Mouse (Mus musculus) urinary bladder, postnatal 36 days (tissue): ENCODE measurements around the gene Rab31.

Source experiments
- DNase-seq, 2 experiments: peaks; one replicate each; pipeline ENCODE4 v3.0.0; 2022; ENCODE audit warnings: low spot score in 2 of 2, mixed read lengths in 1 of 2

Rab31 gene

DNA sequence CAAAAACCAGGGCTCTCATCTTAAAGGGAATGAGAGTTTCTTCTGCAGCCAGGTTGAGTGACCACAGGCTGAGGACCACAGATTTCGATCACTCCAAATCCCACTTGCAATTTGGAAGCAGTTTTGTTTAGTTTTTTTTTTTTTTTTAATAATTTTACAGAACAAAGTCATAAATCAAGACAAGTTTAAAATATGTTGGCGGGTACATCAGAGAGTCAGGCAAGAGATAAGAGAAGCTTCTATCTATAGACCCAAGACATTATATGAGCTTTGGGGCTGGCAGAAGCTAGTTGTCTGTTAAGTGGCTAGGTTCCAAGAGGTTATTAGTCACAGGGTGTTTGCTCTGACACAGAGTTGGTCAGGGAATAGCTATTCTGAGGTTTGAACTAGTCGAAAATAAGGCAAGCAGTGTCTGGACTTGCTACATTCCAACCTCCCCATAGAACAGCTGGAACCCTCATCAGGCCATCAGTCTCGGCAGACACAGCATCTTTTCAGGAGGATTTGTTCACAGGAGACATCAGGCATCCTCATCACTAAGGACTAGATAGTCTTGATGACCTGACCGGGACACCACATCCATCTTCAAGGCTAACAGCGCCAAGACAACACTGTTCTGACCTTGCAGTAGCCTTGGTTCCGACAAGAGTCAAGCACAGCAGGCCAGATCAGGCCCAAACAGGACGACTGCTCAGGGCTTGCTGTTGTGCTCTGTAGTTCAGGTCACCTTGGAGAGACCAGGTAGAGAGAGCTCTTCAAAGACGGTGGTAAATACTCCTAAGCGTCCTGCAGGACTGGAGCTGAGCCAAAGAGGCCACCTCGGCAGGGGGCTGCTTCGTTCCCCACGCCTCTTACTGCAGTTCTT lies 68.8 kb downstream of the Rab31 start:
- DNase-seq, result no peak

- DNase-seq, result peak; percentile 18 to 61
Observed at GRCm38 (mm10) chr17:65701797-65702566, 70.6 kb downstream of the Rab31 start.

DNA sequence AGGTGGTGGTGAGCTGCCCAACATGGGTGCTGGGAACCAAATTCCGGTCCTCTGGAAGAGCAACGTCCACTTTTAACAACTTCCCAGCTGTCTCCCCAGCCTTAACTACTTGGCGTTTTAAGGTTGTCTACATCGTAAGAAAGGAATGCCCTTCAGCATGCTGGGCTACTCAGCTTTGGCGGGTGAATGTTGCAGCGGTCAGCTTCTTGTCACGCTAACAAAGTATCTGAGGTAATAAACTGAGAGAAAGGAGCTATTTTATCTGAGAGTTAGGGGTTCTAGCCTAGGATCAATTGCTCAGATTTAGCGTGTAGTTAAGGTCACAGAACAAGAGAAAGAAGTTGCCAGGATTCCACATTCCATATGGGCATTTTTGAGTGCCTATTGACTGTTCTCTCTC lies 71.2 kb downstream of the Rab31 start:
- DNase-seq, result no peak

- no peak for DNase-seq
Observed at GRCm38 (mm10) chr17:65700060-65700459, 72.5 kb downstream of the Rab31 start.

- DNase-seq, result no peak
Observed at GRCm38 (mm10) chr17:65697791-65698463, 74.6 kb downstream of the Rab31 start.

- no peak for DNase-seq
Observed at GRCm38 (mm10) chr17:65696939-65697338, 75.6 kb downstream of the Rab31 start.

- DNase-seq, result no peak
Observed at GRCm38 (mm10) chr17:65692276-65692675, 80.3 kb downstream of the Rab31 start.

DNA sequence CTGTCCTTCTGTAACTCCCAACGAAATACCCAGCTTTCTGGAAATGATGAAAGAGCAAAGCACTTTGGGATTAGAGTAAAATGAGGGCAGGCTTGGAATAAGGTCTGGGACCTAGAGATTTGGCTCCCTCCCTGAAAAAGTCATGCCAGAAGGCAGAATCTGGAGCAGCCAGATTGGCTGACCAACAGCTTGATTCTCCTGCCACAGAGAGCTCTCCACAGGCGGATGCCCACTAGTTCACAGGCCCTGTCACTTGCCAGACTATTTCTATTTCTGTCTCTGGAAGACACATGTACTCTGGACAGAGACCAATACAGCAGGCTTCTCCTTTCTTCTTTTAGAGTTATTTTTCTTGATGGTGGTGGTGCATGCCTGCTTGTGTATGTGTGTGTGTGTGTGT lies 88.8 kb downstream of the Rab31 start:
- peak in 1 of 2 experiments; percentile 28 for DNase-seq

DNA sequence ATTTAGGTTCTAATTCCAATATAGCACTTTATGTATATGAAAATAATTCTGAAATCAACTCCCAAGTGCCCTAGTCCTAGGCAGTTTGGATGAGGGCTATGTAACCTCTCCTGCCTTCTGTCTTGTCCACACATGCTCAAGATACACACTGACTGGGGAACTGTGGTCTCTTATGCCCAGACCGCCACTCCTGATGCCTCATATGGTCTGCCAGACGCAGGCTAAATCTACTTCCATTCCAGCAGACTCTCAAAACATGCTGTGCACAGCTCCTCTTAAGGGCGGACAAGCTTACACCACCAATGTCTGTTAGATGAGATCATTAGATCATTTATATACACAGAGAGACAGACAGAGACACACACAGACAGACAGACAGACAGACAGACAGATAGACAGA lies 89.2 kb downstream of the Rab31 start:
- DNase-seq, result no peak

DNA sequence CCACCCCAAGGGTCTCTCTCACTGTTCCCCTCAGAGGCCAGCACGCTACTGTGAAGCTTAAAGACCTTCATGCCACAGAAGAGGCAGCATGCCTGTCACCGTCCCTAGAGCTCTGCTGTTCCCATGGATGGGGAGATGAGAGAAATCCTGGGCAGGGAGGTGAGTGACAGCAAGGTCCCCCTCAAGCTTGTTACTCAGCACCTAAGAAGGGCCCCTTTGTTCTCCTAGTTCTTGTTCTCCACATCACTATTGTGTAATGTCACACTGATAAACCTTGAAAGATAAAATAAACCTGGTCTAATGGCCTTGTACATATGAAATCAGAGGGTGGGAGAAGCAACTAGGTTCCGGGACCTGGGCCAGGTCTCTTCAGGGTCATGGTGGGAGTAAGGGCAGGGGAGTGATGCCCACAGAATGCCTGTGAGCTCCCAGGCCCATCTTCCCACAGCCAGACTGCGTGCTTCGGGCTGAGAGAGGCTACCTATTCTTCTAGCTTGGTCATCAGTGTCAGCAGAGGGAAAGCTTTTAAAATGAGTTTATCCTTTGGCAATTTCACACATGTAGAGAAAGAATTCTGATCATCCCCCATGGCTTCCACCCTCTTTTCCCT lies 90.4 kb downstream of the Rab31 start:
- no peak for DNase-seq

GRCm38 (mm10) chr17:65681516-65681915 lies 91.0 kb downstream of the Rab31 start:
- DNase-seq, result no peak

DNA sequence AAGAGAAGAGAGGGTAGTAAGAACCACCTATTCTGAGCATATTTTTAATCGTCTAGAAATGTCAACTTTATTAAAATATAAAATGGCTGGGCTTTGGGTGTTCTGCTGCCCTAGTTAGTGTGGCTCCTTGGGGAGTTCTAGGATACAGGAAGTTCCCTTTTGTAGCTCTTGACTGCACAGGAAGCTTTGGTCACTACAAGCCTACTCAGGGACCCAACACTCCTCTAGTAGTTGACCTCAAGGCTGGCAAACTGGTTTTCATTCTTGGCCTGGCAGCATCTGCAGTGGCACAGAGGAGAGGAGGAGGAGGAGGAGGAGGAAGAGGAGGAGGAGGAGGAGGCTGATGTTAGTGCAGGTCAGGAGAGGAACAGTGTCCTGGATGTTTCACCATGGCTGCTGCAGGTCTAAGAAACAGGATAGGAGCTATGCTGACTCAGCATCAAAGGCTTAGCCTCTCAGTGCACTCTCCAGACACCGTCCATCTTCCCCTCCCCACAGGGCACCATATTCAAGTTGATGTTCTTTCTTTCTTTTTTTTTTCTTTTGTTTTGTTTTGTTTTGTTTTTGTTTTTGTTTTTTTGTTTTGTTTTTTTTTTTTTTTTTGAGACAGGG lies 91.6 kb downstream of the Rab31 start:
- no peak for DNase-seq

DNA sequence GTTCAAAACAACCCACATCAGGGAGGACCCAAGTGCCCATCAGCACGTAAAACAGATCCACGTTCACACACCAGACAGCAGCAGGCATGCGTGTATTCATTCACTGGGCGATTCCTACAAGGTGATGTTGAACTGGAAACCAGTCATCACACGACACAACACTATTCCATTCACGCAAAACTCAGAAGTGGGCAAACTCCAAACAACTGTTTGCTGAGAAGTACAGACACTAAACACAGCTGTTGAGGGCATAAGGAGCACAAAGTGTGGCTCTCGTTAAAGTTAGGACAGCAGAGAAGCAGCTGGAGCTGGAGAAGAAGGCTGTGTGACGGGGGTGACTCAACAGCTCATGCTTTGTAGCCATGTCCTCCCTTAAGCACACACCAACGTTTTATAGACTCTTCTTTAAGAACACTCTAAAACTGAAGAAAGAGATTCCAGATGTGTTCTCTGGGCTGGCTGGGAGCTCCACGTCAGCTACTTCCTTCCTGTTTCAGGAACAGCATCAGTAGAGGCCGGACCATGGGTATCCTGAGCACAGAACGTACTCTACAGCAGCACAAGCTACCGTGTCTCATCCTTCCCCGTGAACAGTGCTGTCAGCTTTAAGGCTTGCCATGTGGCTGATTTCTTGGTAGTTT lies 92.6 kb downstream of the Rab31 start:
- DNase-seq, result no peak

DNA sequence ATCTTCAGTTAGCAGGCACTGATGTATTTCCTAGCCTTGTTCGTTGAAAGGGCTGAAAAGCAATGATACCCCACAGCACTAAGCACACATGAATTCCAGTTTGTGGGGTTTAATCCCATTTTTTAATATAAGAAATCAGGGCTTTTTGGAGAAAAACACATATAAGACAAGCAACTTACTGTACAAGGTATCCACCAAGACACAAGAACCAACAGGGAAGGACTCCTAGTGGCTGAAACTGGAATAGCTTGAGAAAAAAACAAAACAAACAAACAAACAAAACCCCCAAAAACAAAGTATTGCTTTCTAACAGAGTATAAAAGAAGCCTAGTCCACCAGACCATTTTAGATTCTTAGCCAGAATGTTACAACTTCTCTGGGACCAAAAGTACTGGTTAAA lies 94.8 kb downstream of the Rab31 start:
- no peak for DNase-seq

GRCm38 (mm10) chr17:65676536-65676935 lies 96.0 kb downstream of the Rab31 start:
- no peak for DNase-seq

DNA sequence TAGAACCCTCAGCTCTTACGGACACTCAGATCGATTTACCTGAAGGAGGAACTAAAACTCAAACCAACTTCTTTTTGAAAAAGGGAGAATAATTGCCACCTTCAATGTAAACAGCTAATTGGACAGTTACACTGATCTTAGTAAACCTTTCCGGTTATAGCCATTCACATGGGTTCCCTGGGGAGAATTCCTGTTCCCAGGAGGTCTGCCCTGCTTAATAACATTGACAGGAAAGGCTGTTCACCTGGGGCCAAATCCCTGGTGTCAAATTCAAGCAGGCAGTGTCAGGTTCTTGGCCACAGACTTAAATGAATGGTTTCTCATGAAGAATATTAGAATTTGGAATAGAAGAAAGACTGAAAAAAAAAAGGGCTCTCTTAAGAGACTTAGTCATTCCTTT lies 96.6 kb downstream of the Rab31 start:
- no peak for DNase-seq

DNA sequence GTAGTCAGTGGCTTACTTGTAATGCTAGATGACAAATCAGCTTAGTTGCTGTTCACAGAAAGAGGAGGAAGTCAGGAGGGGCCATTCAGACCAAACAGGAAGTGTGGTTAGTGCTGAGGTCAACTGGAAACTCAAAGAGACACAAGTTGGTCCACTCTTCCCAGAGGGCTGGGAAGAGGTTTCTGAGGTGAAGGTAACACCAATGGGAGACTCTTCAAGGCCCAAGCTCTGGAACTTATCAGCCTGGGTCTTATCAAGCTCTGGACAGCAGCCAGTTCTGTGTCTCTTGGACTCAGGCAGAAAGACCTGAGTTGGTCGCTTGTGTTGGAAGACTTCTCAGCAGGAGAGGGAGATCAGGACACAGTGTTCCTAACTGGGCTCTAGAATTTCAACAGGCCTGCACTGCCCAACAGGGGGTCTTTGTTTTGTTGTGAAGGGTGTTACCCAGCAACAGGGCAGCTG lies 97.8 kb downstream of the Rab31 start:
- no peak for DNase-seq

- no peak for DNase-seq
Observed at GRCm38 (mm10) chr17:65672926-65673325, 99.6 kb downstream of the Rab31 start.

DNA sequence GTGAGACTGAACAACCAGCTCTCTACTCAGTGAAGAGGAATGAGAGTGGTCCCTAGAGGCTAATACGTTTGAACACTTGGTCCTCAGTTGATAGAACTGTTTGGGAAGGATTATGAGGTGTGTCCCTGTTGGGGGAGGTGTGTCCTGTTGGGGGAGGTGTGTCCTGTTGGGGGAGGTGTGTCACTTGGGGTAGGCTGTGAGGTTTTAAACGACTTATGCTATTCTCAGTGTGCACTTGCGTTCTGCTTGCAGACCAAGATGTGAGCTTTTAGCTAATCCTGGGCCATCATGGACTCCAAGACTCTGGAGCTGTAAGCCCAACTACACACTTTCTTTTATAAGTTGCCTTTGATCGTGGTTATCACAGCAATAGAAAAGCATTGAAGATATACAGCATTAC lies 103.5 kb downstream of the Rab31 start:
- DNase-seq, result no peak

DNA sequence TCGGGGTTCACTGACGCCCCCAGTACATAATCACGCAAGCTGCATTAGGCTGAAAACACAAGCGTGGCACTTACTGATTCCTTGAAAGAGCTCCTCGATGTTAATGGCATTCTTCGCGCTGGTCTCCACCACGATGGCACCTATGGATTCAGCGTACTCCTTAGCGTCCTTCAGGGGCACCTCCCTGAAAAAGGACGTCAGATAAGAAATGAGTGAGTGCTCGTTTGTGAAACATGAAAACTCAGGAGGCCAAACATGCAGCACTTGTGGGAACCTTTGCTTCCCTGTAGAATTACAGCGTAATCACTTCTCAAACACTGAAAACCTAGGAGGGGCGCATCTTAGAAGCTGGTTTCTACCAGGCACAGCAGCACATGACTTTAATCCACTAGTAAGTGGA lies 104.8 kb downstream of the Rab31 start:
- DNase-seq, result no peak
